Mouse (Mus musculus) adrenal gland, adult 18-20 months (tissue): Measurements from ENCODE around the gene Pla2r1. TPM values are rescaled to one million over a fixed set of nuclear protein-coding genes. Genes with fewer than 3 reads are reported as not detected.

ENCODE experiments used
- DNase-seq, 2 experiments: peaks; one replicate each; pipeline ENCODE4 v3.0.0; 2021 to 2022; ENCODE audit warnings: low spot score in 2 of 2
- long read RNA-seq, 2 experiments: library from polyadenylated mRNA; stranded (forward); transcript quantifications; one replicate each; pipeline ENCODE4 v2.0.0; 2021
- total RNA-seq, 2 experiments: library from RNA; stranded (reverse); gene quantifications; 1 replicate in 1 of 2; 2 replicates in 1 of 2; pipeline ENCODE4 v1.2.3; 2021

Pla2r1 gene
- 1 to 10 TPM; 3.2 to 4.3 TPM for total RNA-seq
- long read RNA-seq, experiment 1, full-length matches to known transcripts = 1 of 1 reads
- long read RNA-seq, experiment 1, partial matches to known transcripts = 0 of 1 reads
- long read RNA-seq, experiment 1, other reads (novel, unspliced or antisense) = 0 of 1 reads
- long read RNA-seq, experiment 2 = 0 reads

DNA sequence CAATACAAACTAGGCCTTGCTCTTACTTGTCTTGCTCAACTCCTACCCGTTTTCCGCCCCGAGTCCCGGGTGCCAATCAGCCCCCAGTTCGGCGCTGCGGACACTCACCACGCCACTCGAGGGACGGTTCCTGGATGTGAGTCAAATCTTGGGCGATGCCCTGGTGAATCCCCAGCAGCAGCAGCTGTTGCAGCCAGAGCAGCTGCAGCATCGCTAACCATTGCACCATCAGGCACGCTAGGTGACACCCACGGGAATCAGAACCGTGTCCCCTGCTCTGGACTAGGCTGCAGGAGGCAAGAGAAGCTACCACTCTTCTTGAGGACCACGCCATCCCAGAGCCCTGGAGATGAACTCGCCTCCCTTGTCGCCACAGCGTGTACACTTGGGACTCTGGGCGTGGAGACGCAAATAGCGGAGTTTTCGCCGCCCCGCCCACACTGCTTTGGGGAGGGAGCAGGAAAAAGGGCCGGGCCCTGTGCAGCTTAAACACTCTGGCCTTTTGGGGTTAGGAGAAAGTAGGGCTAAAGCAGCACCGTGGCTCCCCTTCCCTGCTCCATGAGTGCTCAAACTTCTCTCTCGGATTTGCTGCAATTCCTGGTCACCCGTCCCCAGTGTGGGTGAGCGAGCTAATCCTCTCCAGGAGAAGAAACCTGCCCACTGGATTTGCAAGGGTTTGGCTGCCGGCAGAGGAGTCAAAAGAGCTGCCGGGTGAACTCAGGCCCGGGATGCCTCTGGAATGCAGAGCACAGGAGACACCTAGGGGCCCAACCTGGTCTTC, at the start of gene Pla2r1:
TSS of gene Pla2r1 (minus strand) at position 407 of the 781 bp plus-strand sequence.
- peak; percentile 46 to 61 for DNase-seq

GRCm38 (mm10) chr2:60601326-60601725, 48.2 kb upstream of the Pla2r1 start:
- DNase-seq = no peak

- DNase-seq = no peak
These were observed 47.8 kb upstream of the Pla2r1 start for GRCm38 (mm10) chr2:60600863-60601262.

DNA sequence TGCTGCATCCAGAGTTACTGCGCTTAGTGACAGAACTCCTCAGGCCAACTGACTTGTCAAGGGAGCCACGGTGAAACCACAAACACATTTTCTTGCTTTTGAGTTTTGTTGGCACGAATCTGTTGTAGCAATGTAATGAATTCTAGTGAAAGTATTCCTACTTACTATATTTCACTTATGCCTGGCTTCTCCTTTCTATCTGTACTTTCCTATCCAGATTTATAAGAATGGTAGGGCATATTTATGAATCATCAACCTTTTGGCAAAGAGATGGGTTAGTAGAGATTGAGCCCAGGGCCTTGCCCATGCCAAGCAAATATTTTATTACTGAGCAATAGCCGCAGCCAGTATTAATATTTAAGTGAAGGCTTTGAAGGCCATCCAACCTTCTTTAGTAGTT, 30.3 kb upstream of the Pla2r1 start:
- no peak for DNase-seq

GRCm38 (mm10) chr2:60554561-60554960, 1.5 kb upstream of the Pla2r1 start:
- no peak for DNase-seq

DNA sequence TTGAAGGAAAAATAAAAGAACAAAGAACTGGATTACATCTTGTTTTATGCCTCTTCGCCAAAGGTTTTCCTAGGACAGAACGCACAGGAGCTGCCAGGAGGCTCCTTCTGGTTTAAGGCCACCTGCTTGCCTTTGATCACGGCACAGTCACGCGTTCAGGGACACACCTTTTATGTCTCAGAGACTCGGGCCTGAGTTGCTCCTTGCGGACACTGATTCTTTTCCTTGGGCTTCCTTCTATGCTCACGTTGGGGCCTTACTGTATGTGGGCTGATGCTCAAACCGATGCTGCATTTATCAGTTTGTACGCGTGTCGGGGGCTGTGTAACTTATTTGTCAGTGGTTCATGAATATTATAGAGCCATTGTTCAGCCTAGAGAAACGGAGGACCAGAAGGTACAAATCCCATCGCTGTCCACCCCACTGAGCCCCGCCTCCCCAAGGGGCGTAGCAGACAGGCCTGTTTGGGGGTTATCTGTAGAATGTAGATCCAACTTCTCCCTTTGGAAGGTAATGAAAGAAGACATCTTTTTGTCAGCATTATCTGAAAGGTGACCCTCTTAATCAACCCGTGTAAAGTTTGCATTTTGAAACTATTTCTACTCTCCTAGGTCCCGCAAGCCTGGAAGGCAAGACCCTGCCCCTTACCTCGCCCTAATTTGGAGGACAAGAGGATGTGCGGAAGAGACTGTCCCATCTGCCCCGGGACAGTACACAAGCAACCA, 769 bp downstream of the Pla2r1 start:
- no peak for DNase-seq

DNA sequence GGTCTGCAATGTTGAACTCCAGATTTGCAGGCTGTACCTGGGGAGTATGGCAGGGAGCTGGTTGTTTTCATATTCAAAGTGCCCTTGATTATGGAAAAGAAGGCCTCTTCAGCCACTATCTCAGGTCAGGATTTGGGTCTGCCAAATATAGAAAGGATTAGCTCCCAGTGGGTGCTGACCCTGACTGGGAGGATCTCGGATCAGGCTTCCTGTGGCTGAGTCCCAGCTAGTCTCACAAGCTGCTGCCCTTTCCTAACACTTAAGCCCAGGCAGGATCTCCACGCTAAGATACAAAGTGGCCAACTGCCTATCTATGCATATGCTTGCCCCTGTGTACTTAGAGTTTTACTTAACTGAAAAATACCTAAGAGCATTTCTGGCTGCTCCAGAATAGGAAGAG, 1.4 kb downstream of the Pla2r1 start:
- no peak for DNase-seq

- DNase-seq = no peak
These were observed 2.6 kb downstream of the Pla2r1 start for GRCm38 (mm10) chr2:60550521-60550920.

GRCm38 (mm10) chr2:60549851-60550250, 3.3 kb downstream of the Pla2r1 start:
- no peak for DNase-seq

DNA sequence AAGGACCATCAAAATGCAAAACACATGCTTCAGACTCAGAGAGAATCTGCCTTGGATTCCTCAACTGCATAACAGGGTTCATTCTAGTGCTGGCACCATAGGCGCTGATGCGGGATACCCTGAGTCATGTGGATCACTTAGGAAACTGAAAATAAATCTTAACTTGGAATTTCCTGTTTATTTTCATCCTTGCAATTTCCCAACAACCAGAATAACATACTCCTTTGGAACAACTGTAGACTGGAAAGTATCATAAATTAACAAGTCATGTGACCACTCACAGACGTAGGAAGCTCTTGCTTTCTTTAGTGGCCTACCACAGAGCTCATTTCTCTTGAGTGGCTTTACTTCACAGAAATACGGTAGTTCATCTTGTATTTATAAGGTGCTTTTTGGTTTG, 7.0 kb downstream of the Pla2r1 start:
- DNase-seq = no peak

- no peak for DNase-seq
These were observed 9.1 kb downstream of the Pla2r1 start for GRCm38 (mm10) chr2:60544006-60544405.

DNA sequence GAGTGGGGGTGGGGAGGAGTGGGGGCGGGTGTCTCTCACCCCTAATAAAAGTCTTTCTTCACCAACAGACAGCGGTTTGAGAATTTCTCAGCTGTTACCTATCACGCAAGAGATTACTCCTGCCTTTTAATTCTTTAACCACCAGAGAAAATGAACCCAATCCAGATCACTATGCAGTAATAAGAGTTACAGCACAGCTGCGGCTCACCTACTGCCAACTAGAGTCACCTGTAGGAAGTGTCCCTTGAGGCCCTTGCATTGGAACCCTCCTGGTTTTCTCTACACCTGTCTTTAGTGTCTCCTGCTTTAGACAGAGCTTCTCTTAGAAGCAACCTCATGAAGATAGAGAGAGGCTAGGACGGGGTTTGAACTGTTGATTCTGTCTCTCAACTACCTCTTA, 11.4 kb downstream of the Pla2r1 start:
- DNase-seq = no peak

DNA sequence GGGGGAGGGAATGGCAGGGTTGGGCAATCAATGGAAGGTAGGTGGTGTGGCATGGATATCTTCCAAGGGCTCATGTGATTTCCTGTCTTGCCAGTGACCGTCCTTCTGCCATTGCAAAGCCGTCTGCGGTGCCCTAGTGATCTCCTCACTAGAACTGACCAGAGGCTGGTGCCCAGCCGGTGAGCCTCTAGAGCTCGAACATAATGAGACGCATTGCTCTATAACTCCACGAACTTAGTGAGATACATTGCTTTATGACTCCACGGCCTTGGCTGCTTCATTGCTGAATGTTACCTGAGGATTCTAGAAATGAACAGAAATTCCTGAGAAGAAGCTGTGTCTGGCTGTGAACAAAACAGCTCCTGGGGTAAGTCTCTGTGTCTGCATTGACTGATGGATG, 12.8 kb downstream of the Pla2r1 start:
- DNase-seq = no peak

DNA sequence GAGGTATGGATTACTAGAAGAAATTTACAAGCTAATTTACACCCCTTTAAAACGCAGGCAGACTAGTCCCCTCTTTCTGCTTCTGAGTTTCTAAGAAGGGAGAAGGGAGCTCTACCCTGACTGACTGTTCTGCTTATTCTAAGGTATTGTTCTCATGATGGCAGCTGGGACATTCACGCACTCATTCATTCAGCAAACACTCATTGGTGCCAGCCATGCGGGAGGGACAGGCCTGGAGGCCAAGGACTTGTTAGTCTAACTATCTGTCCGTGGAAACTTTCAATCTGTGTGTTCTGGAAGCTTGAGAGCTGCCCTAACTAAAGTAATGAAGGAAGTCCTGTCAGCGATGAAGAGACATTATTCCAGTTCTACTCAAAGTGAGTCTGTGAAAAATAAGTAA, 14.4 kb downstream of the Pla2r1 start:
- no peak for DNase-seq

- DNase-seq = no peak
These were observed 14.8 kb downstream of the Pla2r1 start for GRCm38 (mm10) chr2:60538274-60538673.

GRCm38 (mm10) chr2:60534755-60535154, 18.4 kb downstream of the Pla2r1 start:
- no peak for DNase-seq

DNA sequence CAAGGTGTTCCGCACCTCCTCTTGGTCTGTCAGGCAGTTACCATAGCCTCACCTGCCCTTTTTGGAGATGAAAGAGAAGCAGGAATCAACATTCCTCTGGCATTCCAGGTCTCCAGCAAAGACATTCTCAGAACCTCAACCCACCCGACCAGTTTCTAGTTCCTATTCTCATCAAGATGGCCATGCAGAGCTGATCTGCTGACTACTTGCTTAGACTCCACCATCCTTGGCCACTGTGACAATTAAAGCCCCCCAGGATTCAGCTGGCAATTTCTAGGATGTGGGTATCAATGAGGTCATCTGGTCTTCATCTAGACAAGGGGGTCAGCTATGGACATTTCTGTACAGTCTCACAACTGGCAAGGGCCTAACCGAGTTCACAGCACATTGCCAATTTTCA, 20.1 kb downstream of the Pla2r1 start:
- DNase-seq = no peak

DNA sequence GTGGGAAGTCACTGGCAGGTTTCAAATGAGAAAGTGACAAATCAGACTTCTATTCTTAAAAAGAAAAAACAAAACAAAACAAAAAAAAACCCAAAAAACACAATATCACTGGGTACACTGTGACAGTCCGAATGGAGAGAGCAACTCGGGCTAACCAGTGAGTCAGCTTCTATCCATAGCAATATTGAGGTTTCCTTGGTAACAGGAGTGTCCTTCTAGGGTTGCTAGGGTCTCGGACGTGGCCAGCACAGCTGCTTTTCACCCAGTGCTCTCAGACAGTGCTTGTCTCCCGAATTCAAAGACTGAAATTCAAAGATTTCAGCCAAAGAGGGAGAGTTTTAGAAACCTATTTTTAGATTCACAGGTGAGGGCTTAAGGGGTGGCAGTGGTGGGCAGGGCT, 20.6 kb downstream of the Pla2r1 start:
- DNase-seq = no peak

DNA sequence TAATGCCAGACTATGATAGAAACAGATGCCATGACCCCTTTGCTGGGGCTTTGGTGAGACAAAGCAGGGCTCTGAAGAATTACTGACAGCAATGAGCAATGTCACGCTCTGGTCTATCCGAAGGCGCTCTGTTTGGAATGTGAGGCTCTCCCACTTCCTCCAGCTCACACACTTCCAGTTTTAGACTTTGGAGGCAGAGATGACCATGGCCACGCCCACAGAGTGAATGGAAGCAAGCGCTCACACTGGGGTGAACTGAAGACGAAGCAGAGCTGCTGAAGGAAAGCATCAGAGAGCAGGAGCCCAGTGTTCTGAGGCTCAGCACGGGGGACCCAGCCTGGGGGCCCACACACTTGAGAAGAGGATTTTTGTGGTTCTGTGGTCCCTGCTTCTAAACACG, 37.3 kb downstream of the Pla2r1 start:
- DNase-seq = no peak

DNA sequence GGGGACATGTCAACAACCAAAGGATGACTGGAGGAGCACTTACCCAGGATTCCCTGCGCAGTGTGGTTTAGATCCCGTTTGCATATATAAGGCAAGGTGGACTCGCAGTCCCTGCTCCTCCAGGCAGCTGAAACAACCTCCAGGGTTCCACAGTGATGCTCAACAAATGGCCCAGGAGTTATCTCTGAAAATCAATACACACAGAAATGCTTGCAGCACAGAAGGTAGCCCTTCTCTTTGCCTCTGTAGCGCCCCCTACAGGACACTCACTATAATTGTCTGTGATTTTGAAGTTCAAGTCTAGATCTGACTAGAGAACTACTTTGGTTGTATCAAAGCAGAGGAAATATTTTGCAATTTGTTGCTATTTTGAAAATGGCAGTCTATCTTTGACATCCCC, 38.2 kb downstream of the Pla2r1 start:
- DNase-seq = no peak

DNA sequence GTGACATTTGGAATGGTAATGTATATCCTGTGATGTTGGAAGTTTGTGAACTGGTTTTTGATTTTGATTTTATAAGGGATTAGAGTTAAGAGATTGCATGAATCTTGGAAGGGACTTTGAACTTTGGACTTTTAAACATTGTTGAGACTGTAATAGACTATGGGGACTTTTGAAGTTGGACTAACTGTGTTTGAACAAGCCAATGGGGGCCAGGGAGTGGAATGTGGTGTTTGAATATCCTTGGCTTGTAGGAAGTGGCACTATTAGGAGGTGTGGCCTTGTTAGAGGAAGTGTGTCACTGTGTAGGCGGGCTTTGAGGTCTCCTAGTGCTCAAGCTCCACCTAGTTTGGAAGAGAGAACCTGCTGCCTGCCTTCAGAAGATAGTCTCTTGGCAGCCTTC, 42.4 kb downstream of the Pla2r1 start:
- no peak for DNase-seq

DNA sequence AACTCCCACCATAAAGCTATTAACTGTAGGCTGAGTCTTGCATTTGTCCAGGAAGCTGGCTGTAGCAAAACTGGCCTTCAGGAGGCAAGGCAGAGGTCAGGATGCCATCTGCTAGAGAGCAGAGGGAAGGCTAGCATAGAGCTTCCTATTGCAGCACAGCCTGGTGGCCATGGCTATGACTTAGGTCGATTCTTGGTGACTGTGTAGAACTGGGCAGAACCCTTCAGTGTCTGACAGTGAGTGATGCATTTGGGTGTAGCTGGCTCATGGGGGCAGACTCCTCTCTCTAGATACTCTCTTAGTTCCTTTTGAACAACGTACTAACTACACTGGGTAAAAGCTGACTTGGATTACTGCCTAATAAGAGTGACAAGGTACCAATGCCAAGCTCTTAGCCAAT, 48.0 kb downstream of the Pla2r1 start:
- DNase-seq = no peak
